Mouse (Mus musculus) MEL (cell line): ENCODE measurements at regions not wholly inside any gene's neighbourhood (a gene's known extent, or its start where the extent isn't known, plus 50 kb on each side); places are given as distances from the start of the nearest gene placed in this dataset.

ENCODE experiments used
- DNase-seq: peaks from one replicate; pipeline ENCODE4 v3.0.0; 2011; ENCODE audit warnings: low read depth, low spot score
- H3K27ac ChIP-seq: 2 replicates; pipeline ENCODE4 v1.5.1; 2012; ENCODE audit warnings: low read depth, mild to moderate bottlenecking, control low read depth, low read length, moderate library complexity; ENCODE audit not compliant: control insufficient read depth
- H3K27me3 ChIP-seq, 2 experiments: fragments of 150-350 bp in 1 of 2; sonication (generic) in 1 of 2; 2 replicates each; pipeline ENCODE4 v1.6.1; 2012; ENCODE audit warnings: low read length in 2 of 2, mild to moderate bottlenecking in 2 of 2, improper control_type of control experiment in 1 of 2, moderate library complexity in 1 of 2; ENCODE audit not compliant: insufficient read depth in 2 of 2, control insufficient read depth in 1 of 2
- H3K36me3 ChIP-seq, 2 experiments: 2 replicates each; pipeline ENCODE4 v1.6.1; 2012 to 2014; ENCODE audit warnings: low read length in 2 of 2, improper control_type of control experiment in 1 of 2, inconsistent platforms in 1 of 2, mild to moderate bottlenecking in 1 of 2; ENCODE audit not compliant: insufficient read depth in 2 of 2, control insufficient read depth in 1 of 2
- H3K4me1 ChIP-seq, 2 experiments: fragments of 150-350 bp in 1 of 2; sonication (generic) in 1 of 2; 2 replicates each; pipeline ENCODE4 v1.6.1; 2012; ENCODE audit warnings: low read length in 2 of 2, improper control_type of control experiment in 1 of 2, mild to moderate bottlenecking in 1 of 2; ENCODE audit not compliant: insufficient read depth in 2 of 2, control insufficient read depth in 1 of 2
- H3K4me3 ChIP-seq, 2 experiments: fragments of 150-350 bp in 1 of 2; sonication (generic) in 1 of 2; 2 replicates each; pipeline ENCODE4 v1.5.1; 2012; ENCODE audit warnings: low read depth in 2 of 2, low read length in 2 of 2, mild to moderate bottlenecking in 2 of 2, moderate library complexity in 2 of 2, control low read depth in 1 of 2, improper control_type of control experiment in 1 of 2; ENCODE audit not compliant: control insufficient read depth in 1 of 2, insufficient read depth in 1 of 2
- H3K79me2 ChIP-seq: 2 replicates; pipeline ENCODE4 v1.6.1; 2012; ENCODE audit warnings: mild to moderate bottlenecking, low read length, moderate library complexity; ENCODE audit not compliant: control insufficient read depth, poor library complexity, insufficient read depth
- H3K9ac ChIP-seq: 2 replicates; pipeline ENCODE4 v1.6.1; 2012; ENCODE audit warnings: low read depth, mild to moderate bottlenecking, control low read depth, low read length, moderate library complexity; ENCODE audit not compliant: control insufficient read depth, poor library complexity, severe bottlenecking
- H3K9me3 ChIP-seq: fragments of 150-350 bp; sonication (generic); replicated peaks from 2 replicates; pipeline ENCODE4 v1.6.1; 2012; ENCODE audit warnings: mild to moderate bottlenecking, low read length, improper control_type of control experiment, moderate library complexity; ENCODE audit not compliant: insufficient read depth
- ETS1 ChIP-seq: IDR thresholded peaks from 2 replicates; pipeline ENCODE4 v1.6.1; 2012; ENCODE audit warnings: low read depth, mild to moderate bottlenecking, inconsistent platforms, low read length, improper control_type of control experiment, moderate library complexity
- JUND ChIP-seq: IDR thresholded peaks from 2 replicates; pipeline ENCODE4 v1.6.1; 2011; ENCODE audit warnings: low read depth, mild to moderate bottlenecking, improper control_type of control experiment, low read length
- MYC ChIP-seq: IDR thresholded peaks from 2 replicates; pipeline ENCODE4 v1.6.1; 2011; ENCODE audit warnings: low read depth, mild to moderate bottlenecking, low read length, improper control_type of control experiment, moderate library complexity
- POLR2AphosphoS2 ChIP-seq: IDR thresholded peaks from 2 replicates; pipeline ENCODE4 v1.6.1; 2011; ENCODE audit warnings: low read length, improper control_type of control experiment
- SIN3A ChIP-seq: IDR thresholded peaks from 2 replicates; pipeline ENCODE4 v1.6.1; 2012; ENCODE audit warnings: low read length, improper control_type of control experiment, inconsistent platforms
- USF1 ChIP-seq: IDR thresholded peaks from 2 replicates; pipeline ENCODE4 v1.6.1; 2014; ENCODE audit warnings: low read depth, mild to moderate bottlenecking, inconsistent platforms, low read length, improper control_type of control experiment, moderate library complexity

DNA sequence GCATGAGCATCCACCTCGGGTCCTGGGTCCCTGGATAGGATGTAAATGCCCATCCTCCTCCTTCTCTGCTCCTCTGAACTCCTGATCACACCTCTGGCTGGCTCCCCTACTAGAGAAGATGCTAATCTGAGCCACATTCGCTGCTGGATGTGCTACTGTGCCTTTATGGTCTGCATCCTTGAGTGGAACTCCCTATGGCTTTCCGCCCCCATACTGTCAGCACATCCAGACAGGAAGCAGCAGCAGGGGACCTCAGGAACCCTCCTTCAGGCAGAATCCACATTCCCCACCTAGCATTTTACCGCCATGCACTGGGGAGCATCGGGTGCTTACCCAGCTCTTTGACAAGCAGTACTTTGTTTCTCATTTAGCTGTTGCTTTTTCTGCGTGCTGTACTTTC lies 248.8 kb downstream of the Tmem114 start:
- Histone ChIP-seq H3K4me1 (no peaks in the 10 kb centered on the region), H3K4me3 (no peak overlapping the region), H3K79me2 (no peaks in the 10 kb centered on the region), H3K27me3 (no peaks in the 10 kb centered on the region), H3K9ac (no peak overlapping the region), H3K27ac (no peak overlapping the region), H3K9me3 (no peaks in the 10 kb centered on the region), H3K36me3 (no peaks in the 10 kb centered on the region)
- no peak for DNase-seq
- TF ChIP-seq USF1: no peak
- TF ChIP-seq MYC: no peak
- TF ChIP-seq POLR2AphosphoS2: no peak
- no peak for TF ChIP-seq JUND
- no peak for TF ChIP-seq SIN3A
- no peak for TF ChIP-seq ETS1
- TF ChIP-seq, all 39 proteins: peak for 0
